Mouse (Mus musculus) spleen, adult 2 months (tissue): ENCODE measurements around the gene Syngr1.

Experiments used
- CTCF ChIP-seq: fragments of 200-500 bp; IDR thresholded peaks from 2 replicates; pipeline ENCODE4 v1.5.1; 2011; ENCODE audit warnings: mild to moderate bottlenecking, inconsistent platforms; ENCODE audit not compliant: insufficient read depth, insufficient read length, insufficient replicate concordance; ENCODE audit errors: extremely low read depth
- POLR2A ChIP-seq: fragments of 200-500 bp; IDR thresholded peaks from 2 replicates; pipeline ENCODE4 v1.6.1; 2011; ENCODE audit warnings: low read depth, low read length, inconsistent platforms

DNA sequence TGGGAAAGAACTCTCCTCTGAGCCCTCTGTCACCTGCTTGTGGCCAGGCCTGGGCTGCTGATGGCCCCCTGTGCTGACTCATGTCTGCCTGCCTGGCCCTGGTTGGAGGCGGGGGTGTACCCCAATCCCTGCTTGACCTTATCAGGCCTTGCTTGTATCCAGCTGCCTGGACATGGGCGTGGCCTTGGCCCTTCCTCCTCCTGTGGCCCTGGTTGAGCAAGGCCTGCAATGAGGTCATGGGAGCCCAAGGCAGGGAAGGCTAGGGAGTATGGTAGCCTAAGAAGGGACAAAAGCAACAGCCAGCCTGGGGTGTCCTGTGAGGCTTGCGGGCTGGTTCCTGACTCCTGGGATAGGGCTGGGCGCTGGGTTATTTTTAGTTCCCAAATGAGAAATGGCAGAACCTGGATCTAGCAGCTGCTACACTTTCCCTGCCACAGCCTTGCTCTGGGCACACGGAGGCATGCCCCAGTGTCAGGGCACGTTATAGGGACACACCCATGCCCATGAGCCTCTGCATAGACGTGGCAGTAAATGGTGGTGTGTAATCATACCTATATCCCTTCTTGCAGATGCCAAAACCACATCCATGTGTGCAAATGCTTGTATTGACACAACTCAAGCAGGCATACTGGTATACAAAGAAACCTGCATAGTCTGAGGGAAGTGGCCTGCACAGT lies 37.0 kb upstream of the Syngr1 start:
- TF ChIP-seq CTCF (no peak), POLR2A (no peak)
